Mouse (Mus musculus) T-helper 2 cell (primary cell): ENCODE results near the gene Vegfb.

Experiments
- in situ Hi-C: fragments of 300-600 bp; cut with MboI, MseI; formaldehyde crosslinking; loops from one replicate; pipeline ENCODE4 v1.15.1; 2025; ENCODE audit warnings: high pct_unique_total_duplicates

Gene Vegfb

GRCm38 (mm10) chr19:6992011-6992858 lies 4.8 kb upstream of the Vegfb start, which contains the start of gene Dnajc4:
TSS of gene Dnajc4 (minus strand) at chr19:6992572.
- in situ Hi-C loops, result loop anchor here (10.0 kb wide), 1 partner anchor 1753 kb away; the partner anchor contains the start of genes 1700092M07Rik and Stx5a

- in situ Hi-C loops, result loop anchor here (10.0 kb wide), 1 partner anchor 1754 kb away; the partner anchor contains the start of genes 1700092M07Rik and Stx5a
Measured at GRCm38 (mm10) chr19:6991166-6991565, 3.7 kb upstream of the Vegfb start.

- in situ Hi-C loops, result loop anchor here (10.0 kb wide), 1 partner anchor 1754 kb away; the partner anchor contains the start of genes 1700092M07Rik and Stx5a
Measured at GRCm38 (mm10) chr19:6990712-6991111, 3.3 kb upstream of the Vegfb start.

GRCm38 (mm10) chr19:6989251-6989650 lies 1.8 kb upstream of the Vegfb start:
- in situ Hi-C loops, result no loop called here

- in situ Hi-C loops, result no loop called here
Measured at GRCm38 (mm10) chr19:6987904-6988285, 444 bp upstream of the Vegfb start.

- in situ Hi-C loops, result no loop called here
Measured at GRCm38 (mm10) chr19:6985951-6986708, 1.3 kb downstream of the Vegfb start.

GRCm38 (mm10) chr19:6985300-6985699 lies 2.2 kb downstream of the Vegfb start:
- in situ Hi-C loops, result no loop called here

- in situ Hi-C loops, result no loop called here
Measured at GRCm38 (mm10) chr19:6983621-6984020, 3.8 kb downstream of the Vegfb start.

GRCm38 (mm10) chr19:6981465-6981864 lies 6.0 kb downstream of the Vegfb start:
- in situ Hi-C loops, result no loop called here

- in situ Hi-C loops, result no loop called here
Measured at GRCm38 (mm10) chr19:6980381-6981093, 6.9 kb downstream of the Vegfb start, which contains the start of gene Fkbp2. TSS of gene Fkbp2 (minus strand) at chr19:6980501.

GRCm38 (mm10) chr19:6979486-6980380 lies 7.7 kb downstream of the Vegfb start:
- in situ Hi-C loops, result loop anchor here (5.0 kb wide), 2 partner anchors 42 to 67 kb away; partner anchors contain the start of gene Prdx5

GRCm38 (mm10) chr19:6979001-6979479 lies 8.4 kb downstream of the Vegfb start:
- in situ Hi-C loops, result loop anchor here (5.0 kb wide), 2 partner anchors 42 to 67 kb away; partner anchors contain the start of gene Prdx5

GRCm38 (mm10) chr19:6978639-6978974 lies 8.8 kb downstream of the Vegfb start:
- in situ Hi-C loops, result loop anchor here (5.0 kb wide), 2 partner anchors 41 to 66 kb away; partner anchors contain the start of gene Prdx5

GRCm38 (mm10) chr19:6977759-6978638 lies 9.5 kb downstream of the Vegfb start:
- in situ Hi-C loops, result loop anchor here (5.0 kb wide), 2 partner anchors 41 to 66 kb away; partner anchors contain the start of gene Prdx5

GRCm38 (mm10) chr19:6975537-6976521 lies 11.6 kb downstream of the Vegfb start, which contains the start of gene Plcb3:
TSS of gene Plcb3 (minus strand) at chr19:6976470.
- in situ Hi-C loops, result loop anchor here (5.0 kb wide), 2 partner anchors 39 to 64 kb away; partner anchors contain the start of gene Prdx5

GRCm38 (mm10) chr19:6974211-6975205 lies 12.9 kb downstream of the Vegfb start, which contains the start of gene Ppp1r14b:
TSS of gene Ppp1r14b (plus strand) at chr19:6974968.
- in situ Hi-C loops, result loop anchor here (5.0 kb wide), 2 partner anchors 37 to 62 kb away; partner anchors contain the start of gene Prdx5
